Mouse (Mus musculus) spleen, adult 2 months (tissue): ENCODE results near the gene Peli2.

Experiments
- CTCF ChIP-seq: fragments of 200-500 bp; IDR thresholded peaks from 2 replicates; pipeline ENCODE4 v1.5.1; 2011; ENCODE audit warnings: mild to moderate bottlenecking, inconsistent platforms; ENCODE audit not compliant: insufficient read depth, insufficient read length, insufficient replicate concordance; ENCODE audit errors: extremely low read depth
- POLR2A ChIP-seq: fragments of 200-500 bp; IDR thresholded peaks from 2 replicates; pipeline ENCODE4 v1.6.1; 2011; ENCODE audit warnings: low read depth, low read length, inconsistent platforms

GRCm38 (mm10) chr14:48249909-48250308, 129.3 kb downstream of the Peli2 start:
- TF ChIP-seq CTCF (no peak), POLR2A (no peak)
